Comparison of ENCODE assay signal across 9 mouse cellular contexts in the genomic region with DNA sequence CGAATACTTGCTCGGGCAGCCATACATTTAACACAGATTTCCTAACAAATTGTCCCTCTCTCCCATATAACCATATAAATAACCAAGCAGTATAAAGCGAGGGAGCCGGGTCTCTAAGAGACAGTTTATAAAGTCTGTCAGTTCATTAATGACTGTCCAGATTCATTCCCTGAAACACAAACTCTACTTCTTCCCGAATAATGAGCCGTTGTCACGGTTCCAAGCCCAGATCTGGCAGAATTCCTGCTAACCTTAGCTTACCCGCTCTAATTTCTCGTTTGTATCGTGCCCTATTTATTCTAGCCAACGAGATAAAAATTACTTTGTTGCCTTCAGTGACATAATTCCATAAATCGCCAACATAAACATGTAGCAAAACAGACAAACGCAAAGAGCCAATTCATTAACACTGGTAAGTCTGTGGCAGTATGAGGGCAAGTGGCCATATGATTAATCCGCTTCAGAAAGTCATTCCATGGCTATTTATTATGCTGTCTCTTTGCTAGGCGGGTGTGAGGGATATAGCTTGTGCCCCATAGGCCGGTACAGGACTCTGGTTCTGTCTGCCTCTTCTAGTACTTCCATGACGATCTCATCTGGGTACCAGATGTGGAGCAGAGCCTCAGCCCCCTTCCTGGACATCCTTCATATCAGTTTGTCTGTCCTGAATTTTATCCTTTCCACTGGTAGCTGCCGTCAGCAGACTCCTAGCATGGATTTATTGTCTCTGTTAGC. TPM values are rescaled to one million over a fixed set of nuclear protein-coding genes. Genes with fewer than 3 reads are reported as not detected.
DNase-seq lines count a peak whose midpoint lies in the region; ATAC-seq lines count a peak whose summit lies in the region.
"Had no signal": no experiment of that assay in that cellular context is flagged by ENCODE, and none has a peak within 500 bp of the region (broad histone marks: within the 10 kb centered on the region; RNA-seq: fewer than 3 reads in every experiment).

No protein-coding gene starts in this region.

- intact Hi-C loops in heart, postnatal 25 days (cut with DNase I) = no loop called here
- intact Hi-C loops in left cerebral cortex, postnatal 4 days (cut with DNase I) = no loop called here

- H3K9me3 ChIP-seq in heart, embryonic 10.5 days = no peaks in the 10 kb centered on the region
- H3K9me3 ChIP-seq: midbrain, embryonic 13.5 days had no signal

- no peak for ATAC-seq in granulocyte monocyte progenitor cell, adult 5-6 weeks (replicated peaks; ENCODE audit: poor library complexity, severe bottlenecking)
- ATAC-seq: midbrain, embryonic 13.5 days had no signal

- H3K27ac ChIP-seq in heart, embryonic 10.5 days = no peak overlapping the region
- H3K27ac ChIP-seq: midbrain, embryonic 13.5 days had no signal

- WGBS in heart, embryonic 10.5 days = 92% methylated on average over 18 of the region's 18 CpGs

- H3K4me1 ChIP-seq in heart, embryonic 10.5 days = 0 out of 2 replicates have a peak, but pooled peaks cover 4% of the 10 kb centered on the region
- H3K4me1 ChIP-seq: midbrain, embryonic 13.5 days had no signal

- DNase-seq in heart, embryonic 10.5 days (ENCODE audit: low spot score) = peak; percentile 41
- no peak for DNase-seq in heart, postnatal 25 days (ENCODE audit: low spot score)
- peak; percentile 35 for DNase-seq in left cerebral cortex, postnatal 4 days
- DNase-seq in left cerebral cortex, adult 18-20 months (ENCODE audit: low spot score in 2 of 2) = no peak
- DNase-seq in 3T3-L1 (ENCODE audit: low read depth, low spot score) = peak; percentile 23
- peak; percentile 46 for DNase-seq in embryo, embryonic 10.5 days (ENCODE audit: low spot score)
- DNase-seq in gastrocnemius, postnatal 4 days (ENCODE audit: low spot score in 2 of 2) = no peak

- peaks cover 62% of the 10 kb centered on the region for H3K36me3 ChIP-seq in heart, embryonic 10.5 days

- H3K27me3 ChIP-seq in heart, embryonic 10.5 days (ENCODE audit: insufficient read depth, poor library complexity, severe bottlenecking) = no peaks in the 10 kb centered on the region
- H3K27me3 ChIP-seq: midbrain, embryonic 13.5 days had no signal

- H3K4me3 ChIP-seq in heart, embryonic 10.5 days = no peak overlapping the region
- H3K4me3 ChIP-seq: midbrain, embryonic 13.5 days had no signal

RNA-seq across cellular contexts. Expression of gene Drosha, which starts 51.0 kb away (rescaled TPM):
- 47.3 and 52.6 TPM in 2 replicates for polyA plus RNA-seq in heart, embryonic 10.5 days (2016; fragmentation: Nextera tagmentation; extraction: Ambion mirVana)
- total RNA-seq in heart, postnatal 25 days (2021) = 10 to 100 TPM; 35.2 to 35.8 TPM
- 100 to 1,000 TPM; 111 to 114 TPM for total RNA-seq in left cerebral cortex, postnatal 4 days (2021)
- total RNA-seq in left cerebral cortex, adult 18-20 months (2021) = 10 to 100 TPM; 87.5 to 90.5 TPM
- 10 to 100 TPM; 39.0 to 39.2 TPM for total RNA-seq in gastrocnemius, postnatal 4 days (2021)
- total RNA-seq in granulocyte monocyte progenitor cell, adult 5-6 weeks (2014; fragmentation: Nextera tagmentation) = 33.0 and 42.1 TPM in 2 replicates
- 12.1 and 23.5 TPM in 2 replicates for total RNA-seq in granulocyte monocyte progenitor cell, adult 5-6 weeks (2017)

RNA-seq across cellular contexts. Expression of gene 6030458C11Rik, which starts 51.2 kb away (rescaled TPM):
- polyA plus RNA-seq in heart, embryonic 10.5 days (2016; fragmentation: Nextera tagmentation; extraction: Ambion mirVana) = 39.8 and 42.3 TPM in 2 replicates
- 10 to 100 TPM; 12.6 to 13.5 TPM for total RNA-seq in heart, postnatal 25 days (2021)
- total RNA-seq in left cerebral cortex, postnatal 4 days (2021) = 10 to 100 TPM; 26.8 to 29.0 TPM
- total RNA-seq in left cerebral cortex, adult 18-20 months (2021) = 10 to 100 TPM; 24.5 to 26.1 TPM
- 10 to 100 TPM; 16.3 to 19.1 TPM for total RNA-seq in gastrocnemius, postnatal 4 days (2021)
- 26.5 and 29.3 TPM in 2 replicates for total RNA-seq in granulocyte monocyte progenitor cell, adult 5-6 weeks (2014; fragmentation: Nextera tagmentation)
- total RNA-seq in granulocyte monocyte progenitor cell, adult 5-6 weeks (2017) = 18.6 and 23.7 TPM in 2 replicates

Comparison
In these comparisons a context has a peak if more than half of its experiments do, and no peak if none do; other contexts are left out.
1. DNase-seq: peak in heart, embryonic 10.5 days (single experiment), left cerebral cortex, postnatal 4 days (single experiment), 3T3-L1 (single experiment) and embryo, embryonic 10.5 days (single experiment); none in heart, postnatal 25 days (single experiment), left cerebral cortex, adult 18-20 months (0 of 2) and gastrocnemius, postnatal 4 days (0 of 2).